Mouse (Mus musculus): ENCODE data around the gene Rasgrp3.

- no peak for TF ChIP-seq POLR2A (IDR thresholded peaks at IDR 0.05; ENCODE audit: borderline replicate concordance, low read depth, low read length)
- no peak for TF ChIP-seq CTCF (IDR thresholded peaks at IDR 0.05; ENCODE audit: low read depth, low read length)
These were observed 93.7 kb downstream of the Rasgrp3 start for GRCm38 (mm10) chr17:75529222-75529935.
